Mouse (Mus musculus): ENCODE results near the gene Calr.

Calr gene

DNA sequence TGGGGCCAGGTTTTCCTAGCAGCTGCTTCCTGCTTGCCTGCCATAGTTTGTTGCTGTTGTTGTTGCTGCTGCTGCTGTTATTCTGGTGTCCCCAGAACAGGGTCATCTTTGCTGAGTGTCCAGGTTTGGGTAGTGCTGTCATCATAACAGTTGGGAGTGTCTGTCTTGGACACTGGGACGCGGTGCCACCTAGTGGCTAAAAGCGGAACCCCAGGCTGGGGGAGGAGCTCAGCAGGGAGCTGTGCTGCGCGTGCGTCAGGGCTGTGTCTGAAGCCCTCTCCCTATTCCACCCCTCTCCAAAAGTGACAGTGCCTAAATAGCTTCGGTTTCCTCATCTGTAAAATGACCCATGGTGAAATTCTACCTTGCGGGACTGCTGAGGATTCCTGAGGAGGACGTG lies 31.2 kb downstream of the Calr start:
- peak; percentile 76 to 97 for DNase-seq (ENCODE audit: low spot score in 2 of 2)

DNA sequence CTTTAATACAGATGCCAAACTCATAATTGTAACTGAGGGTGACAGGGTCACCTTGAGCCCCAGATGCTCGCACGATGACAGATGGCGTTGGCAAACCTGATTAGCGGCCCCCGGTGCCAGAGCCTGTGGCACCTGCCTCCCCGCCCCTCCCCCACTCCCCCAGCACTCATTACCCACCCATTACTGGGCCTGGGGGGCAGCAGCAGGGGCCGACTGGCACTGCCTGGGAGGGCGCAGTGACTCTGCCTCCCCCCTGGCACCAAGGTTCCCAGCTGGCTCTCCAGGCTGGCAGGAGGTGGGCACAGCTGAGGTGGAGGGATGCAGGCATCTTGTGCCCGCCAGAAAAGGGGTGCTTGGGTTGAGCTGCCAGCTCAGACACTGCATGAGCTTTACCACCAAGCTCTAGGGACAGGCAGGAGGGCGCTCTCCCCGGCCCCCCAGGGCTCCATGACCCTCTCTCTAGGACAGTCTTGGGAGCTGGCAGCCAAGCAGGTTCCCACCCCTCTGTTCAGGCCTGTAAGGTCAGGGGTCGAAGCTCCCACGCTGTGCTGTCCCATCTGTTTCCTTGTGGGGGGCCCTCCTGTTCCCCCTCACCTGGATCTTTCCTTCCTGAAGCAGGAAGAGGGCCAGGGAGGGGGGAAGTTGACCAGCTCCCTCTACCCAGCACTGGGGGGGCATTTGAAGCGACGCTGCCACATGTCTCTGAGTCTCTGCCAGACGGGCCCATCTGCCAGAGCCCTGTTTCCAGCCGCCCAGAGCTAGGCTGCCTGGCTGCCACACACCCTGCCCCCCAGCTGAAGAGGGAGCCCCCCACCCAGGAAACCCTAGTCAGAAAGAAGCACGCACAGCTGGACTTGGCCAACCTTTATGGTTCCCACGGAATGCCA lies 31.9 kb downstream of the Calr start:
- no peak for DNase-seq (ENCODE audit: low spot score in 2 of 2)

DNA sequence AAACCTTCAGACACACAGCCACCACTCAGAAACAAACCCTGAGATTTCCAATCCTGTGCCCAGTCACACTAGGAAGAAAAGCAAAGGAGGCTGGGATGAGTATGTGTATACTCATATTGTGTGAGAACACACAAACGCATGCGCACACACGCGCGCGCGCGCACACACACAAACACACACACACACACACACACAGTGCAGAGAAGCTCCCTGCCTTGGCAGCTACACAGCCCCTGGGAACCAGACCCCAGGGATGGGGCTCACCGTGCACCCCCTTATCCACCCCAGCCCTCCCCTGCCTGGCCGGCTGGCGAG lies 32.5 kb downstream of the Calr start:
- no peak for DNase-seq (ENCODE audit: low spot score in 2 of 2)

DNA sequence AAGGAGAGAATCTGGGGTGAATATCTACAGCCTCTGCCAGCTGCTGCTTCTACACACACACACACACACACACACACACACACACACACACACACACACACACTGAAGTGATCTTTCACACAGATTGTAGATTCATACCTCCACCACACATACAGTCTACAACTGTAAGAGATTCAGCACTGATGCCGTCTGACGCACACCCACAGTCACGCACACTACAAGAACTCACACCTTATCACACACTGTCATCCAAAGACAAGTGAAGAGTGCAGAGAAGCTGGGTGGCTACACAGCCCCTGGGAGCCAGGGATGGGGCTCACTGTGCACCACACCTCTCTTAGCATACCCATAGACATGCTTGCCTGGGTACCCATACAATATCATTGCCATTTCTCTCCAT lies 32.9 kb downstream of the Calr start:
- DNase-seq (ENCODE audit: low spot score in 2 of 2) = no peak

DNA sequence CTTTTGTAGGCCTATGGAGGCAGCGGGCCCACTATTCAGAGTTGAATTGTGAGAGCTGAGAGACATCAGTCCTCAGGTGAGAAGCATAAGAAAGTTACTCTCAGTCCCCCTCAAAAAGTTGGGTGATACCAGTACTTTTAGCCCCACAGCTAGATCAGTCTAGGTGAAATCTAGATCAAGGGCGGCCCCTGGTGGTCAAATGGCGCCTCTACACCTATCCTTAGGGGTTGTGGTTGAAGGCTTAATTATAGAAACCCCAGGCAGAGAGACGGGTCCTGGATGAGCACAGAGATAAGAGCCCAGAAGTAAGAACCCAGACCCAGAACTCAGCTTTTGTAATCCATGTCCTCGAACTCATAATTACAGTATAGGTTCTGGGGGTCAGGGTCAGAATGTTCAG lies 33.7 kb downstream of the Calr start:
- DNase-seq (ENCODE audit: low spot score in 2 of 2) = peak in 1 of 2 experiments; percentile 91

DNA sequence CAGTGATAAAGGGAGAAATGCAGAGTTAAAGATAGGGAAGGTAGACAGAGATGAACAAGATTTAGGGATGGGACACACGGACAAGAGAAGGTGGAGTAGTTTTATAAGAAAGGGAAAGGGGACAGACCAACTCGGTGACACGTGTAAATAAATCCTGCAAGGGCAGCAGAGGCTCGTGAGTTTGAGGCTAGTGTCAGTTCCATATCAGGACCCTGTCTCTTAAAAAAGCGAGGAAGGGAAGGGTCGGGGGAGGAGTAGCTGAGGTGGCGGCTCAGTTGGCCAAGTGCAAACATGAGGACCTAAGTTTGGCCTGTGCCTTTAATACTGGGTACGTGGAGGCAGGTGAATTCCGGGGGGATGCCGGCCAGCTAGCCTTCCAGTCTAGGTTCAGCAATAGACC lies 35.4 kb downstream of the Calr start:
- DNase-seq (ENCODE audit: low spot score in 2 of 2) = no peak

DNA sequence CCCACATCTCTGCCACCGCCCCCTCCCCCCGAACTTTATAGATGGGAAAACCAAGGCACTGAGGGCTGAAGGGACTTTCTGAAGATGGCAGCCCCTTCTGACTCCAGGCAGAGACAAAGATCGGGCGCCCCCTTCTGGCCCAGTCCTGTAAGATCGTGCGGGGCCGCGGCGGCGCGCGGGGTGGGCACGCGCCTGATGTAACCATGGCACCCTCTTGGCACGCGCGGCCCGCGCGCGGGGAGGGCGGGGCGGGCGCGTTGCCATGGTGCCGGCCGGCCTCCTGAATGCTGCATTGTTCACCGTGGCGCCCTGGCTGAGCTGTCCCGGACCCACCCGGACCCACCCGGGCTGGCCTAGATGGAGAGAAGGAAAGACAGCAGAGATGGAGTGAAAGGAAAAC lies 35.8 kb downstream of the Calr start:
- peak; percentile 83 to 98 for DNase-seq (ENCODE audit: low spot score in 2 of 2)

DNA sequence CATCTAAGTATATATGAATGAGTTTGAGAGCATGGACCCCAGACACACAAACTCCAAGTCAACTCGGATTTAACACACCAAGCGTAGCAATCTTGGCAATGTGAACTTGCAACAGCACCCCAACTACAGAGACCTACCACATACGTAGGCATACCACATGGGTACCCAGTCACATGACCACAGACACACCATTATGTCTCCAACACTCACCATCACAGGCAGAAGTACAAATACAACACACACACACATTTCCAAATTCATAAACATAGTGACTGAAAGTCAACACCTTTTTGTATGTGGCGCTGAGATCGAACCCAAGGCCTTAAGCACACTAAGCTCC lies 36.8 kb downstream of the Calr start:
- no peak for DNase-seq (ENCODE audit: low spot score in 2 of 2)

DNA sequence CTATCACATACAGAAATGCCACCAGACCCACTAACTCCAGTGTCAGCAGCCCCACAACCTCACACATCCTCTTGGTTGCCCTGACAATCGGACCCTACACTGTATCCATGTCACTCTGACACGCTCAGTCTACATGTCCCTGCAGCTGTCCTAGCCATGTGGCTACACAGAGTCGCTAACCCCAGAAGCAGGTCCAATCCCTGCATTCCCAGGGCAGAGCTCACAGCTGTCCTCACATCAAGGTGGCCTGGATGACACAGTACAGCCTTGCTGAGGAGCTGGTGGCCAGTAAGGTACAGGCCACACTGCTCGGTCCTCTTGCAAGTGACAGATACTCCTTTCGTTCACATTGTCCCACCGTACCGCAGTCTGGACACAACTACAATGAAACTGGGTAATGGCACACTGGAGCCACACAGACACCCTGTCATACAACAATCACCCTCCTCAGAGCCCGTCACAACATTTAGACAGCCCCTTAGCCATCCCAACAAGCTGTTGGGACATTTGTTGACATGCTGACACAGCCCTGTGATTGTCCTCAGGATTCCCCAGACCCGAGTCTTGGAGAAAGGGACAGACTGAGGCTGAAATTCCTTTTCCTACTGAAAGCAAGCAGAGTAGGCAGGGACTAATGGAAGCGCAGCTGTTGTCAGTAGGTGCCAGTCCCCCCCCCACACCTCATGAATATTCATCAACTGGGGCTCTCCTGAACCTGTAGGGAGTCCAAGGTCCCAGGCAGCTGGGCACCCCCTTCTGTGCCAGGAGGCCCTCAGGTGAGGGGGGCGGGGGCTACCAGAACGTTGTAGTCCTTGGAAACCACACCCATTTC lies 37.4 kb downstream of the Calr start:
- DNase-seq (ENCODE audit: low spot score in 2 of 2) = no peak

DNA sequence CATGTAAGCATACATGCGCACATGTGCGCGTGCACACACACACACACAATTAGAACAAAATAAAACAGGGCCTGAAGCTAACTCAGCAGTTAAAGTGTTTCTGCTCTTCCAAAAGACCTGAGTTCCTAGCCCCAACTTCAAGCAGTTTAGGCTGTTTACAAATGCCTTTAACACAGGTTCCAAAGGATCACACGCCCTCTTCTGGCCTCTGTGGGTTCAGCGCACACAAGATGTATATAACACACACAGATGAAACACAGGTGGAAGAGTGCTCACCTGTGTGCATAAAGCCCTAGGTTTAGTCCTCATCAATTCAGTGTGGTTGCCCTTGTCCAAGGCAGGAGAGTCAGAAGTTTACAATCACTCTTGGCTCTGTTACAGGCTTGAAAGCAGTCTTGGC lies 40.7 kb downstream of the Calr start:
- no peak for DNase-seq (ENCODE audit: low spot score in 2 of 2)

DNA sequence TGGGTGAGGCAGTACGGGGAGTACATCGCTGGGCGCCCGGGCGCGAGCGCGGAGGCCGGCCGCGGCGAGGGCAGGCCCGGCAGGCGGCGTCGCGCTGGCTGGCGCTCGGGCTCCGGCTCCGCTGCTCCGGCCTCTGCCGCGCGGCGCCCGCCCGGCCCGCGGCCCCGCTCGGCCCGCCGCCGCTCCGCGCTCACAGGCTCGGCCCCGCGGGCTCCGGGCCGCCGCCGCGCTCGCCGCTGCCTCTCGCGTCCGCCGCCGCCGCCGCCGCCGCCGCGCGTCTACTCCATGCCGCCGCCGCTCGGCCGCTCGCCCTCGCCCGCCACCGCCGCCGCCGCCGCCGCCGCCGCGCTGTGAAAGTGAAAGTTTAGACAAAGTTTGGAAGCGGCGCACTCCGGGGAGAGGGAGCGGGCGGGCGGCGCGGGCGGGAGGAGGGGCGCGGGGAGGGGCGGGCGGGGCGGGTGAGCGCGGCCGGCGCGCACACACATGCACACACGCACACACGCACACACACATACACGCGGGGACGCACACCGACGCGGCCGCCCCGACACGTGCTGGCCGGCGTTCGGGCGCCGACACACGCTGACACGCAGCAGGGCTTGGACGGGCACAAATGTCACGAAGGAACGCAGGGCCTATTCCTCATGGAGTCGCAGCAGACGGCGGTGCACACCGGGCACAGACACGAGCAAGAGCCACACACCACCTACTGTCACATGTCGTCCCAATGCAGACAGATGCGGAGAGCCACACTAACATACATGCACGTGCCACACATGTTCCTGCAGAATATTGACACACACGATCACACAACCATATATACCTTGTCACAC lies 46.5 kb downstream of the Calr start, which contains the start of gene Nfix:
Gene Nfix, minus strand, starts transcription at position 346 of the 833 bp plus-strand sequence.
- DNase-seq (ENCODE audit: low spot score in 2 of 2) = peak in 1 of 2 experiments; percentile 45

DNA sequence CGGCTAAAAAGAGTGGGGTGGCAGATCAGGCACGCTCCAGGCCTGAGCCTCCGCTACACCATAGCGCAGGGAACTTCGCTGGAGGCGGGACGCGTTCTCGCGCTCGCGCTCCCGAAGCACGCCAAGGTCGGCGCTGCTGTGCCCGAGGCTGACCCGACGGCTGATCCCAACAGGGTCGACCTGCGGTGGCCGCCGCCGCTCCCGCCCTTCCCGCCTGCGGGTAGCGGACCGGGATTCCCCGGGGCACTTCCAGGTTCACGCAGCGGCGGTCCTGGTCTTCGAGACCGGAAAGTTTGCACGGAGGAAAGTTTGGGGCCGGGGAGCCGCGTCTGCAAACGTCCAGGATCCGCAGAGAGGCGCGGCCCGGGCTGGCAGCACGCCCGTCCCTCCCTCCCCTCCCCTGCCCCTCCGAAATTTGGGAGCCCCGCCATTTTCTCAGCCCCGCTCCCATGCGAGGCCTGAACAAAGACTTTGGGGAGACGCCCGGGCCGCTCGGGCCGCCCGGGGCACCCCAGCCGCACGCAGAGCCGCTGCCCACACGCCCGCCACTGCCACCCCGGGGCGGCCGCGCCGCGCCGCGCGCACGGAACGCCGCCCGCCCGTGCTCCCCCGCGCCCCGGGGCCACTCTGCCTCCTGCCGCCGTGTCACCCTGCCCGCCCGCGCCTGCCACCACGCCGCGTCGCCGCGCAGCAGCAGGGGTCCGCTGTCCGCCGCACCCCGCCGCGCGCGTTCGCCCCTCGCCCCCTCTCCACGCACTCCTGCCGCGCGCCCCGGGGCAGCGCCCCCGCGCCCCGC lies 47.4 kb downstream of the Calr start:
- peak in 1 of 2 experiments; percentile 39 for DNase-seq (ENCODE audit: low spot score in 2 of 2)

DNA sequence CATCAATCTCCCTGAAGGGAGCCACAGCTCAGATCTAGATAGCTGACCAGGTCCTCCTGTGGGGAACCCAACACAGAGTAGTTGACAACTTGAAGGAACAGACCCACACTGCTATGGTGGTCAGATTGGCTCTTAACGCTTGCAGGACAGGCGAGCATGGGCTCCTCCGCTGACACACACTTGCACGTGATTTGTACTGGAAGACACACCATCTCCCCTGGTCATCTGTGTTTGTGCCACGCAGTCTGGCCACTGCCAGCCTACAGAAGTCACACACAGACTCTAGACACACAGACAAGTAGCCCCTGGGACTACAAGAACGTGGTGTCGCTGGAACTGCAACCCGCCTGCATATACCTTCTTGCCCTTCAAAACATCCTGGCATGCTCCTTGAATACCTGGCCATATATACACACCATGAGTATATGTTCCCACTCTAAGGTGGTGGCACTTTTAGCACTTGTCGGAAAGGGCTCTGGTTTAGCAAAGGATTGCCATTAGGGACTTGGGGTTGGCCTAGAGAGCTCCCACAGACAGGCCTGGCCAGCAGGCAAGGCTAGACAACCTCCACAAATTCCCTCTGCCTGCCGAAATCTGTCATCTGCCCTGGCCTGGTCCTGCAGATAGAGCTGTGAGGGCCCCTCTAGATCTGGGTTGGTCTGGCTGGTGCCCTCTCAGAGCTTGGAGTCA lies 48.1 kb downstream of the Calr start:
- DNase-seq (ENCODE audit: low spot score in 2 of 2) = peak in 1 of 2 experiments; percentile 21

DNA sequence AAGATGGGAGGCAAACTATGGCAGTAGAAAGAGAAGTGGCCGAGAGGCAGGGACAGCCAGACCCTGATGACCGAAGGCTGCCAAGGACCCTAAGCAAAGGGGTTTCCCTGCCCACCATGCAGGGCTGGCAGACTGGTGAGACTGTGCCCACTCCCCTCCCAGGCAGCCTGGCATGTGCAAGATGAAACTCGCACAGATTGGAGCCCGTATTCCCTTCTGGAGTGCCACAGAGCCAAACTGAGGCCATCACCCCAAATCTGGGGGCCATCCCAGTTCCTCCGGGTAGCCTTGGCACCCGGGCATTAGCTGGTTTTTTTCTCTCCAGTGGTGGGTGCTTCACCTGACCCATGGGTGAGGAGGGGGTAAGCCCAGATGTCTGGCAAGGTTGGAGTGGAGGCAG lies 48.8 kb downstream of the Calr start:
- peak in 1 of 2 experiments; percentile 4 for DNase-seq (ENCODE audit: low spot score in 2 of 2)

DNA sequence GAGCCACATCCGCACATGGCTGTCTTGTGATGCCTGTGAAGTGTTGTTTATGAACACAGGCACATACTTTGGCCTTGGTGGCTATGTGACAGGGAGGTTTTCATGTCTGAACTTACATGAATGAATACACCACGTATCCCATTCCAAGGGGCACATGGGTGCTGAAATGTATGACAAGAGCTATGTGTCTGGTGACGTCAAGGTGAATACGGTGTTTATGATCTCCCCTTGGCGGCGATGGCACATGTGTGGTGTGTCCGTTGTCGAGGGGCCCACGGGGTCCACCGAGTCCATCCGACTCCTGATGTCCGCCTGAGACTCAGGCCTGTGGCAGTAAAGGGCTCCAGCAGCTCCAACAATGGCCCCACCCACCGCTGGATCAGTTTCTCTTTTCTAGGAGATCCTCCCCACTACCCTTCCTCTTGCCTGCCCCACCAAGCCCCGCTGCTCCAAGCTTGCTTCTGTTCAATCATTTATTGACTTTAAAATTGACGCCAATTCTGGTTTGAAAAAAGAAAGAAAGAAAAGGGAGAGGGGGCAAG lies 49.4 kb downstream of the Calr start:
- peak in 1 of 2 experiments; percentile 8 for DNase-seq (ENCODE audit: low spot score in 2 of 2)

DNA sequence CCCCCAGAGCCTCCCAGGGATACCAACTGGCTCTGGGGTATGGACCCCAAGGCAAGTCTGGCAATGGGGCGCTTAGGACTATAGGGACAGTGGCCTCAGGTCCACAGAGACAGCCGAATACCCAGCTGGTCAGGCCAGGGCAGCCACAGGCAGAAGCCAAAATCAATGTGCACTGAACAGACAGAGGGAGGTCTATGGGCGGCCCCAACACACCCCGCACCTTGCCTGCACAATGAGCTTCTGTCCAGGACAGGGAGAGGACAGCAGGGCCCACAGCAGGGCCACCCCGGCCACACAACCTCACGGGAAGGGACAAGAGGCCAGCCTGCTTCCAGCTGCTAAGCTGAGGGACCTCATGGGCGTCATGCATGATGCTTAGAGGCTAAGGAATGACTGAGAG lies 52.2 kb downstream of the Calr start:
- no peak for DNase-seq (ENCODE audit: low spot score in 2 of 2)

DNA sequence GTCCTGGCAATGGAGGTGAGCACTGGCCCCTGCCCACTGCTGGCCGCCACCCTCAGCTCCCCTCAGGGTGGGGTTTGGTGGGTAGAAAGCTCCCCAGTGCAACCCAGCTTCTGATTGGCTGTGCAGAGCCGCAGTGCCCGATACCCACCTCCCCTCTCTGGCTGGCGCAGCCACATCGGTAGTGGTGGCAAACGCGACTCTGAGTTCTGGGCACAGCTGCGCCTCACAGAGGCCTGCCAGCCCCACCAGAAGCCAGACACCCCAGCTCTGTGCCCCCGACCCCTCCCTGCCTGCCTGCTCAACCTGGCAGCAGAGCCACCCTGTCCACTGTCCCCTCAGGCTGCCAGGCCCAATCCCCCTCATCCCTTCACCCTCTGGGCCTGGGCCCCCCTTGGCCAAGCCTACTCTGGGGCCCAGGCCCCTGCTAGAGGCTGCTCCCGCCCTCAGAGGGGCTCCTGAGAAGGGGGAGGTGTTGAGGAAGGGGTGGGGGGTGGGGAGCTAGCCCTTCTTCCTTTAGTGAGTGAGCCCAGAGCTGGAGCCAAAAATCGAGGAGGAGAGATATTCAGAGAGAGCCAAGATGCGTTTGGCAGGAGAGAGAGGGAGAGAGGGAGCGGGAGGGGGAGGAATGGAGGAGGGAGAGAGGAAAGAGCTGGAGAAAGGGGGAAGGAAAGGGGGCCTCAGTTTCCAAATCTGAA lies 52.8 kb downstream of the Calr start:
- peak in 1 of 2 experiments; percentile 78 for DNase-seq (ENCODE audit: low spot score in 2 of 2)

DNA sequence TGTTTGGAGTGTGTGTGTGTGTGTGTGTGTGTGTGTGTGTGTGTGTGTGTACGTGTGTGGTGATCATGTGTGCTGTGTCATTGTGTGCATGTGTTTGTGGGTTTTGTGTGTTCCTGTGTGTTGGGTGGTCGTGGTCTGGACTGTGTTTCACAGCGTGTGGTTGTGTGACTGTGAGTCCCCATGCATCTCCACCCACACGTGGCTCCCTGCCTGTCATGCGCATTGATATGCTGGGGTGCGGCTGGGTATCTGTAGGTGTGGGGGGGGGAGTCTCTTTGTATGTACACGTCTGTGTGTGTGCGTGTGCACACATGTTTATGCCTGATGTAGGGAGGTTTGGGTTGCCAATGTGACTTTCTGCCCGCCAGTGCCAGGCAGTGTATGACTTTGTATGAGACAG lies 53.6 kb downstream of the Calr start:
- DNase-seq (ENCODE audit: low spot score in 2 of 2) = no peak

DNA sequence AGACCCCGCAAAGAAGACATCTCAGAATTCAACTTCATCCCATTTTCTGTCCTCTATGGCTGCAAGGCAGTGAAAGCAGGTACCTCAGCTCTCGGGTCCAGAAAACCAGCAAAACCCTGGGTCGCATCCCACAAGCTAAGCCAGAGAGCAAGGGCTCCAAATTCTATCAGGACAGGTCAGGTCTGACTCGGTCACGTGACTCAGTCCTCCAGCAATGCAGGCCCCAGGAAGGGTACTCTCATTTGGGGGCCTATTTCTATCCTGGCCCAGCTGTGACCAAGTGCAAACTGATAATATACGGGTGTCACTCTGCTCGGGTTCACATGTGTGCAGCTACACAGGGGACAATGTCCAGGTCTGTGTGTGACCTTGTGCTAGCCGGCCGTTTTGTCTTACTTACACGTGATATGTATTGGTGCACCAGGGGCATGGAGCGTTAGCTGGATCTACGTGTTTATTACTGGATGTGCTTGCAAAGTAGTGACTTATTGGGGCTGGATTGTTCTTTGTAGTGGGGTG lies 54.2 kb downstream of the Calr start:
- no peak for DNase-seq (ENCODE audit: low spot score in 2 of 2)
